Mouse (Mus musculus): ENCODE data around the gene Birc5. TPM values are rescaled to one million over a fixed set of nuclear protein-coding genes. Genes with fewer than 3 reads are reported as not detected.
"Not testable (repeated sequence)": the region's sequence is repeated elsewhere in the genome, so short reads cannot be mapped to it uniquely, and the experiment has no call there.

The Birc5 gene
- polyA plus RNA-seq, 1 experiment from 2014 or later: 287 TPM

DNA sequence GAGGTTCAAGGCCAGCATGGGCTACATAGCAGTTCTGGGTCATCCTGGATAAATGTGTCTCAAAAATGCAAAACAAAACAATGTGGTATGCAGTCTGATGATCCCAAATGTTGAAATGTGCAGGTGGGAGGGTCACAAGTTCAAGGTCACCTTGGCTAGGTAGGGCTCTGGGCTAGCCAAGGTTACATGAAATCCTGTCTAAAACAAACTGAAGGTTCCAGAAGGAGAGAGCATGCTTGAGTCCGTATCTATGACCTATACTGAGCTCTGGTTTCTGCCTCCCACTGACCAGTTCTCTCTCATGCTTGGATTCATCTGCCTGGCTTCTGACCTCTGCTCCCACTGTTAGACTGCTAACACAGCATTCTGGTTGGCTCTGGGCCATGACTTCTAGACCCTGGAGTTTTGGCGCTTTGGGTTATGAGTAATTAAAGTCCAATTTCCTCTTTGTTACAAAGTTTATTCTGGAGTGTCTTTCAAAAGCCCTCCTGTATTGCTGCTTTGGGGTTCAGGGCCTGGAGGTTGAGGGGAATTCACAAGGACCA, 19.3 kb upstream of the Birc5 start:
- 86% methylated on average over 2 of the region's 2 CpGs for WGBS
- Histone ChIP-seq H3K27me3 (ENCODE audit: control insufficient read depth, insufficient read depth, low read length) (no peaks in the 10 kb centered on the region), H3K4me3 (ENCODE audit: low read depth, low read length) (no peak overlapping the region), H3K36me3 (ENCODE audit: control insufficient read depth, insufficient read depth, low read length) (no peaks in the 10 kb centered on the region), H3K27ac (ENCODE audit: low read depth, low read length) (no peak overlapping the region), H3K9ac (ENCODE audit: low read length) (no peak overlapping the region), H3K9me3 (ENCODE audit: control insufficient read depth, low read length) (no peaks in the 10 kb centered on the region), H3K4me2 (ENCODE audit: low read depth) (no peak overlapping the region), H3K4me1 (ENCODE audit: control insufficient read depth, insufficient read depth, low read length) (peaks cover 20% of the 10 kb centered on the region)
- ATAC-seq (ENCODE audit: insufficient read depth, low FRiP score, low TSS enrichment) (no peak), DNase-seq (ENCODE audit: low spot score) (no peak)

DNA sequence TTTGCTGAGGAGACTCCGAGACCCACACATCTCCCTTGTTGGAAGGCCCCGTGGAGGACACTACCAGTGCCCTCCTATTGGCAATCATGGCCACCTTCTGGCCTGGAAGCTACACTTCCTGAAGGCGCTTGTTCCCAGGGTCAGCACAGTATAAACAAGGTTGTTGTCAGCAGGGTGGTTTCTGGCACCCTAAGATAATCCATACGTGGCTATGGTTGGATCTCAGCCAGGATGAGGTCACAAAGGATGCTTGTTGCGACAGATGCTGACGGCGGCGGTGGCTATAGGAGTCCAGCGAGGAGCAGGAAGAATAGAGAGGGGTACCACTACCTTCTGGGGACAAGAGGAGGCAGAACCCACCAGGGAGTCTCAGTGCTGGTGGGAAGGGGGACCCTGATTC, 18.6 kb upstream of the Birc5 start:
- DNase-seq (ENCODE audit: low spot score) (no peak), ATAC-seq (ENCODE audit: insufficient read depth, low FRiP score, low TSS enrichment) (no peak)
- WGBS: 93% methylated on average over 9 of the region's 9 CpGs
- Histone ChIP-seq H3K4me3 (ENCODE audit: low read depth, low read length) (no peak overlapping the region), H3K9me3 (ENCODE audit: control insufficient read depth, low read length) (no peaks in the 10 kb centered on the region), H3K36me3 (ENCODE audit: control insufficient read depth, insufficient read depth, low read length) (no peaks in the 10 kb centered on the region), H3K4me1 (ENCODE audit: control insufficient read depth, insufficient read depth, low read length) (peaks cover 14% of the 10 kb centered on the region), H3K4me2 (ENCODE audit: low read depth) (no peak overlapping the region), H3K9ac (ENCODE audit: low read length) (peak overlapping the region; percentile 7; the same call in 1 of the 2 replicates), H3K27me3 (ENCODE audit: control insufficient read depth, insufficient read depth, low read length) (no peaks in the 10 kb centered on the region), H3K27ac (ENCODE audit: low read depth, low read length) (no peak overlapping the region)

GRCm38 (mm10) chr11:117832086-117832969, 16.7 kb upstream of the Birc5 start:
- Histone ChIP-seq H3K27me3 (ENCODE audit: control insufficient read depth, insufficient read depth, low read length) (no peaks in the 10 kb centered on the region), H3K4me2 (ENCODE audit: low read depth) (peak overlapping the region; percentile 55), H3K4me3 (ENCODE audit: low read depth, low read length) (peak overlapping the region; percentile 31), H3K9me3 (ENCODE audit: control insufficient read depth, low read length) (no peaks in the 10 kb centered on the region), H3K9ac (ENCODE audit: low read length) (peak overlapping the region; percentile 32; the same call in 1 of the 2 replicates), H3K36me3 (ENCODE audit: control insufficient read depth, insufficient read depth, low read length) (no peaks in the 10 kb centered on the region), H3K27ac (ENCODE audit: low read depth, low read length) (no peak overlapping the region), H3K4me1 (ENCODE audit: control insufficient read depth, insufficient read depth, low read length) (peaks cover 6% of the 10 kb centered on the region; the same call in 1 of the 2 replicates)
- DNase-seq (ENCODE audit: low spot score) (peak; percentile 85), ATAC-seq (ENCODE audit: insufficient read depth, low FRiP score, low TSS enrichment) (peak; percentile 63)
- 15% methylated on average over 28 of the region's 28 CpGs for WGBS

GRCm38 (mm10) chr11:117833509-117833908, 15.5 kb upstream of the Birc5 start:
- DNase-seq (ENCODE audit: low spot score); ATAC-seq (ENCODE audit: insufficient read depth, low FRiP score, low TSS enrichment): not testable (repeated sequence)
- 90% methylated on average over 4 of the region's 6 CpGs for WGBS

GRCm38 (mm10) chr11:117834086-117834485, 15.0 kb upstream of the Birc5 start:
- Histone ChIP-seq H3K27ac (ENCODE audit: low read depth, low read length) (no peak overlapping the region), H3K36me3 (ENCODE audit: control insufficient read depth, insufficient read depth, low read length) (no peaks in the 10 kb centered on the region), H3K4me3 (ENCODE audit: low read depth, low read length) (no peak overlapping the region), H3K27me3 (ENCODE audit: control insufficient read depth, insufficient read depth, low read length) (no peaks in the 10 kb centered on the region), H3K9me3 (ENCODE audit: control insufficient read depth, low read length) (no peaks in the 10 kb centered on the region), H3K9ac (ENCODE audit: low read length) (no peak overlapping the region), H3K4me2 (ENCODE audit: low read depth) (no peak overlapping the region), H3K4me1 (ENCODE audit: control insufficient read depth, insufficient read depth, low read length) (peaks cover 6% of the 10 kb centered on the region; the same call in 1 of the 2 replicates)
- no peak for ATAC-seq (ENCODE audit: insufficient read depth, low FRiP score, low TSS enrichment)
- WGBS: 95% methylated on average over 8 of the region's 8 CpGs
- DNase-seq (ENCODE audit: low spot score): no peak

More at GRCm38 (mm10) chr11:117833509-117833908, 15.5 kb upstream of the Birc5 start:
- H3K36me3 ChIP-seq (ENCODE audit: control insufficient read depth, insufficient read depth, low read length); H3K9me3 ChIP-seq (ENCODE audit: control insufficient read depth, low read length); H3K4me2 ChIP-seq (ENCODE audit: low read depth); H3K9ac ChIP-seq (ENCODE audit: low read length); H3K4me1 ChIP-seq (ENCODE audit: control insufficient read depth, insufficient read depth, low read length); H3K4me3 ChIP-seq (ENCODE audit: low read depth, low read length); H3K27ac ChIP-seq (ENCODE audit: low read depth, low read length); H3K27me3 ChIP-seq (ENCODE audit: control insufficient read depth, insufficient read depth, low read length): not testable (repeated sequence)

DNA sequence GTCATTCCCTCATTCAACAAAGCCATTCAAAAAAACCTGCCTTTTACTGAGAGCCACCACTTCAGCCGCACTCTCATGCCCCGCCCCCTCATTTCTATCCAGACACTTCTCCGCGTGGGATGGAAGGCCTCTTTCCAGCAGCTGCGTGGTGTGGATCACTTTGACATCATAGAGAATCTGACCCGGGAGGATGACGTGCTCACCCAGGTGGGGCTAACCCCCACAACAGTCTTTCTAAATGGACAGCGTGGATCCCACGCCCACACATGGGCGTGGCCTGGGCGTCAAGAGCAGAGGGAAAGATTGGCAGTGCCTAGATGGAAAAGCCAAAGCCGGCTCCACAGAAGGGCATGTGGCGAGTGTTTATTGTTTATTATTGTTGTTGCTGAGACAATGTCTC, 12.7 kb upstream of the Birc5 start:
- peaks cover 6% of the 10 kb centered on the region; the same call in 1 of the 2 replicates for H3K4me1 ChIP-seq (ENCODE audit: control insufficient read depth, insufficient read depth, low read length)
- H3K36me3 ChIP-seq (ENCODE audit: control insufficient read depth, insufficient read depth, low read length): no peaks in the 10 kb centered on the region
- H3K4me2 ChIP-seq (ENCODE audit: low read depth): no peak overlapping the region
- DNase-seq (ENCODE audit: low spot score) (peak; percentile 30), ATAC-seq (ENCODE audit: insufficient read depth, low FRiP score, low TSS enrichment) (no peak)
- H3K27me3 ChIP-seq (ENCODE audit: control insufficient read depth, insufficient read depth, low read length): no peaks in the 10 kb centered on the region
- no peak overlapping the region for H3K4me3 ChIP-seq (ENCODE audit: low read depth, low read length)
- no peaks in the 10 kb centered on the region for H3K9me3 ChIP-seq (ENCODE audit: control insufficient read depth, low read length)
- H3K9ac ChIP-seq (ENCODE audit: low read length): no peak overlapping the region
- no peak overlapping the region for H3K27ac ChIP-seq (ENCODE audit: low read depth, low read length)
- WGBS: 24% methylated on average over 13 of the region's 13 CpGs

DNA sequence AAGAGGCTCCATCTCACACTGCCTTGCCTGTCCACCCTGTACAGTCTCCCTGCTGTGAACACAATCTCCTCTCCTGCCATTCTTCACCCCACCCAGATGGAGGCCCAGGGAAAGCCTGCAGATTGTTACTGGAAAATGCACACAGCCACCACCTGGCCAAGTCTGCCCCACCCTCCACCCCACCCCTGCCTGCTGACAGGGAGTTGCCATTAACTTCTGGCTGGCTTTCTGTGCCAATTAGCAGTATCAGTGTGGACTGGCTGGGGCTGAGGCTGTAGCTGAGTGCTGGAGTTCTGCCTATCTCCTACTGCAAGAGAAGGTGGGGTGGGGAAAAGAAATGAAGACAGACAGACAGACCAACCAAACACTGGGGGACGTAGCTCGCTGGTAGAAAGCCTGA, 10.5 kb upstream of the Birc5 start:
- H3K27ac ChIP-seq (ENCODE audit: low read depth, low read length): no peak overlapping the region

GRCm38 (mm10) chr11:117839021-117839420, 10.0 kb upstream of the Birc5 start:
- H3K9ac ChIP-seq (ENCODE audit: low read length): no peak overlapping the region
- no peak overlapping the region for H3K4me2 ChIP-seq (ENCODE audit: low read depth)
- H3K4me1 ChIP-seq (ENCODE audit: control insufficient read depth, insufficient read depth, low read length): no peaks in the 10 kb centered on the region
- no peaks in the 10 kb centered on the region for H3K9me3 ChIP-seq (ENCODE audit: control insufficient read depth, low read length)
- H3K27ac ChIP-seq (ENCODE audit: low read depth, low read length): no peak overlapping the region
- no peaks in the 10 kb centered on the region for H3K27me3 ChIP-seq (ENCODE audit: control insufficient read depth, insufficient read depth, low read length)
- ATAC-seq (ENCODE audit: insufficient read depth, low FRiP score, low TSS enrichment) (no peak), DNase-seq (ENCODE audit: low spot score) (no peak)
- 83% methylated on average over 1 of the region's 1 CpGs for WGBS
- H3K36me3 ChIP-seq (ENCODE audit: control insufficient read depth, insufficient read depth, low read length): no peaks in the 10 kb centered on the region
- no peak overlapping the region for H3K4me3 ChIP-seq (ENCODE audit: low read depth, low read length)

More for the DNA sequence above, 10.5 kb upstream of the Birc5 start:
- Histone ChIP-seq H3K9me3 (ENCODE audit: control insufficient read depth, low read length) (no peaks in the 10 kb centered on the region), H3K36me3 (ENCODE audit: control insufficient read depth, insufficient read depth, low read length) (no peaks in the 10 kb centered on the region), H3K4me3 (ENCODE audit: low read depth, low read length) (no peak overlapping the region), H3K27me3 (ENCODE audit: control insufficient read depth, insufficient read depth, low read length) (no peaks in the 10 kb centered on the region), H3K4me1 (ENCODE audit: control insufficient read depth, insufficient read depth, low read length) (no peaks in the 10 kb centered on the region), H3K4me2 (ENCODE audit: low read depth) (no peak overlapping the region), H3K9ac (ENCODE audit: low read length) (no peak overlapping the region)
- 75% methylated on average over 2 of the region's 2 CpGs for WGBS
- no peak for DNase-seq (ENCODE audit: low spot score)
- ATAC-seq (ENCODE audit: insufficient read depth, low FRiP score, low TSS enrichment): no peak

GRCm38 (mm10) chr11:117840910-117841309, 8.1 kb upstream of the Birc5 start:
- no peak for ATAC-seq (ENCODE audit: insufficient read depth, low FRiP score, low TSS enrichment)
- 50% methylated on average over 1 of the region's 1 CpGs for WGBS
- Histone ChIP-seq H3K4me1 (ENCODE audit: control insufficient read depth, insufficient read depth, low read length) (no peaks in the 10 kb centered on the region), H3K9me3 (ENCODE audit: control insufficient read depth, low read length) (no peaks in the 10 kb centered on the region), H3K4me3 (ENCODE audit: low read depth, low read length) (no peak overlapping the region), H3K9ac (ENCODE audit: low read length) (no peak overlapping the region), H3K27ac (ENCODE audit: low read depth, low read length) (no peak overlapping the region), H3K36me3 (ENCODE audit: control insufficient read depth, insufficient read depth, low read length) (no peaks in the 10 kb centered on the region), H3K27me3 (ENCODE audit: control insufficient read depth, insufficient read depth, low read length) (no peaks in the 10 kb centered on the region), H3K4me2 (ENCODE audit: low read depth) (no peak overlapping the region)
- DNase-seq (ENCODE audit: low spot score): no peak

Data from neural tube, embryonic 11.5 days (tissue).